Mouse (Mus musculus): Measurements from ENCODE around the gene Isyna1. TPM values are rescaled to one million over a fixed set of nuclear protein-coding genes. Genes with fewer than 3 reads are reported as not detected.

The Isyna1 gene
- total RNA-seq, 2 experiments from 2014 or later: 50.4 to 60.8 TPM

Other genes with a start within 250 kb of the Isyna1 start
- 10 to 100 TPM; 64.1 to 73.7 TPM for gene Upf1, start 241.1 kb upstream of the Isyna1 start, total RNA-seq (2021)
- under 1 TPM; 0.30 to 0.33 TPM for gene Comp, start 220.8 kb upstream of the Isyna1 start, total RNA-seq (2021)
- gene Crtc1, start 154.8 kb upstream of the Isyna1 start, total RNA-seq (2021): 100 to 1,000 TPM; 152 to 154 TPM
- 10 to 100 TPM; 43.7 to 44.4 TPM for gene Klhl26, start 117.4 kb upstream of the Isyna1 start, total RNA-seq (2021)
- 100 to 1,000 TPM; 295 to 296 TPM for gene Tmem59l, start 107.0 kb upstream of the Isyna1 start, total RNA-seq (2021)
- gene Crlf1, start 101.2 kb upstream of the Isyna1 start, total RNA-seq (2021): 1 to 10 TPM; 1.5 to 2.8 TPM
- 100 to 1,000 TPM; 118 to 122 TPM for gene Rex1bd, start 87.6 kb upstream of the Isyna1 start, total RNA-seq (2021)
- gene Uba52, start 83.6 kb upstream of the Isyna1 start, total RNA-seq (2021): 100 to 1,000 TPM; 924 to 953 TPM
- gene Fkbp8, start 66.6 kb upstream of the Isyna1 start, total RNA-seq (2021): 100 to 1,000 TPM; 407 to 421 TPM
- 10 to 100 TPM; 44.8 to 46.4 TPM for gene Kxd1, start 66.4 kb upstream of the Isyna1 start, total RNA-seq (2021)
- gene Ell, start 54.9 kb upstream of the Isyna1 start, total RNA-seq (2021): 10 to 100 TPM; 19.0 to 21.6 TPM
- 100 to 1,000 TPM; 250 to 264 TPM for gene Ssbp4, start 14.5 kb downstream of the Isyna1 start, total RNA-seq (2021)
- gene Lrrc25, start 21.8 kb downstream of the Isyna1 start, total RNA-seq (2021): 1 to 10 TPM in 1 of 2 experiments, under 1 TPM in 1; 0.70 to 1.0 TPM
- gene Gdf15, start 38.1 kb downstream of the Isyna1 start, total RNA-seq (2021): not detected
- 10 to 100 TPM; 11.6 to 17.9 TPM for gene Pgpep1, start 66.0 kb downstream of the Isyna1 start, total RNA-seq (2021)
- gene Lsm4, start 78.9 kb downstream of the Isyna1 start, total RNA-seq (2021): 10 to 100 TPM; 65.0 to 70.9 TPM
- 100 to 1,000 TPM; 221 to 289 TPM for gene Jund, start 104.6 kb downstream of the Isyna1 start, total RNA-seq (2021)
- gene Iqcn, start 109.1 kb downstream of the Isyna1 start, total RNA-seq (2021): under 1 TPM; 0.09 to 0.16 TPM
- gene Gm3336, start 124.2 kb downstream of the Isyna1 start, total RNA-seq (2021): not detected
- gene Pde4c, start 129.3 kb downstream of the Isyna1 start, total RNA-seq (2021): 1 to 10 TPM; 1.6 to 3.4 TPM
- gene Rab3a, start 160.3 kb downstream of the Isyna1 start, total RNA-seq (2021): 100 to 1,000 TPM; 870 to 892 TPM
- gene Mpv17l2, start 166.6 kb downstream of the Isyna1 start, total RNA-seq (2021): 10 to 100 TPM; 31.3 to 31.4 TPM
- 100 to 1,000 TPM; 150 to 153 TPM for gene Pik3r2, start 182.3 kb downstream of the Isyna1 start, total RNA-seq (2021)
- 100 to 1,000 TPM; 317 to 334 TPM for gene Mast3, start 210.7 kb downstream of the Isyna1 start, total RNA-seq (2021)
- under 1 TPM; 0.63 to 0.77 TPM for gene Il12rb1, start 214.1 kb downstream of the Isyna1 start, total RNA-seq (2021)
- 10 to 100 TPM; 12.0 to 13.3 TPM for gene Arrdc2, start 245.3 kb downstream of the Isyna1 start, total RNA-seq (2021)